Mouse (Mus musculus) skeletal muscle tissue, adult 2 months (tissue): Measurements from ENCODE around the gene 9830107B12Rik.
A peak's percentile ranks its signal among the peaks of the same experiment; 100 is the strongest.
"Not testable (repeated sequence)": the region's sequence is repeated elsewhere in the genome, so short reads cannot be mapped to it uniquely, and the experiment has no call there.

ENCODE experiments used
- DNase-seq: peaks from one replicate; pipeline ENCODE4 v3.0.0-alpha.2; 2012; ENCODE audit warnings: low read depth, low spot score

9830107B12Rik gene

DNA sequence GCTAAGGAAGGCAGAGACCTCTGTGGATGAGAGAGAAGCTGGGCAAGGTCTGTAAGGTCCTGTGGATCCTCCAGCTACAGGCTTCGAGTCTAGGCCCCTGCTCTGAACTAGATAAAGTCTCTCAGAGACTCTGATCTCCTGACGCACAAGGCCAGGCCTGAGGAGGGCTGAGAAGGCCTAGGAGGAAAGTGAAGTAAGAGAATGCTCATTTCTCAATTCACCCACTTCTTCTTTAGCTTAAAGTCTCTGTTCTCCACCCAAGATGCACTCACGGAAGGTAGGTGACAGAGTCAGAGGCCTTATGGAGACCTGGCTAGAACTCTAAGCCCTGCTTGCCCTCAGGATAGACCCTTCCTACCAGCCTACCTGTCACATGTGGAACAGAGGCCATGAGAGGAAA is at the start of gene 9830107B12Rik:
Gene 9830107B12Rik, minus strand, starts transcription at position 149 of the 400 bp plus-strand sequence.
- DNase-seq = no peak

DNA sequence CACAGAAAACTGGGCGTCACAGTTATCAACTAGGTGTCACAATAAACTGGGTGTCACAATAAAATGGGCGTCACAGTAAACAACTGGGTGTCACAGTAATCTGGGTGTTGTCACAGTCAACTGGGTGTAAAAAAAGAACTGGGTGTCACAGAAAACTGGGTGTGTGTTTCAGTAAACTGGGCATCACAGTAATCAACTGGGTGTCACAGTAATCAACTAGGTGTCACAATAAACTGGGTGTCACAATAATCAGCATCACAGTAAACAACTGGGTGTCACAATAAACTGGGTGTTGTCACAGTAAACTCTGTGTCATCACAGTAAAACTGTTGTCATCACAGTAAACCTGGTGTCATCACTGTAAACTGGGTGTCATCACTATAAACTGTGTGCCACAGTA is 46.3 kb upstream of the 9830107B12Rik start:
- no peak for DNase-seq

DNA sequence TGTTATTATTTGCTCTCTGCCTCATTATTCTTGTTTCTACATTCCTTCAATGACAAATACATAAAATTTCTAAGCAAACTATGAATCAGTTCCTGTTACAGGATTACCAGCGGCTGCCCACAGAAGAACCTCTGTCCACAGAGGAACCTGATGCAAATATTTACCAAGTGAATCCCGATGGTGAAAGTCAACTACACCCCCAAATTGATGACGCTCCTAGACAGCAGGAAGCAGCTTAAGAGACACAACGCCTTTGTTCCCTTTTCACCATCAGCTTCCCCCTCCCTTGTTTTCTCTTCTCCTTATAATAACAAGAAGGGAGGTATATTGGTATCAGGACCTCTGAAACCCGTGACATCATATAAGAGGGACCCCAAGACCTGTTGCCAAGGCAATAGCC is 39.2 kb upstream of the 9830107B12Rik start:
- DNase-seq = peak; percentile 2

DNA sequence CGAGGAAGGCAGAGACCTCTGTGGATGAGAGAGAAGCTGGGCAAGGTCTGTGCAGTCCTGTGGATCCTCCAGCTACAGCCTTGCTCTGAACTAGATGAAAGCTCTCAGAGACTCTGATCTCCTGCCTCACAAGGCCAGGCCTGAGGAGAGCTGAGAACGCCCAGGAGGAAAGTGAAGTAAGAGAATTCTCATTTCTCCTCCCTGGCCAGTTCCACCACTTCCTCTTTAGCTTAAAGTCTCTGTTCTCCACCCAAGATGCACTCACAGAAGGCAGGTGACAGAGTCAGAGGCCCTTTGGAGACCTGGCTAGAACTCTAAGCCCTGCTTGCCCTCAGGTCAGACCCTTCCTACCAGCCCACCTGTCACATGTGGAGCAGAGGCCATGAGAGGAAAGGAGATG is 21.0 kb upstream of the 9830107B12Rik start, which contains the start of gene A530064D06Rik:
Gene A530064D06Rik, minus strand, starts transcription at position 173 of the 400 bp plus-strand sequence.
- DNase-seq = not testable (repeated sequence)

DNA sequence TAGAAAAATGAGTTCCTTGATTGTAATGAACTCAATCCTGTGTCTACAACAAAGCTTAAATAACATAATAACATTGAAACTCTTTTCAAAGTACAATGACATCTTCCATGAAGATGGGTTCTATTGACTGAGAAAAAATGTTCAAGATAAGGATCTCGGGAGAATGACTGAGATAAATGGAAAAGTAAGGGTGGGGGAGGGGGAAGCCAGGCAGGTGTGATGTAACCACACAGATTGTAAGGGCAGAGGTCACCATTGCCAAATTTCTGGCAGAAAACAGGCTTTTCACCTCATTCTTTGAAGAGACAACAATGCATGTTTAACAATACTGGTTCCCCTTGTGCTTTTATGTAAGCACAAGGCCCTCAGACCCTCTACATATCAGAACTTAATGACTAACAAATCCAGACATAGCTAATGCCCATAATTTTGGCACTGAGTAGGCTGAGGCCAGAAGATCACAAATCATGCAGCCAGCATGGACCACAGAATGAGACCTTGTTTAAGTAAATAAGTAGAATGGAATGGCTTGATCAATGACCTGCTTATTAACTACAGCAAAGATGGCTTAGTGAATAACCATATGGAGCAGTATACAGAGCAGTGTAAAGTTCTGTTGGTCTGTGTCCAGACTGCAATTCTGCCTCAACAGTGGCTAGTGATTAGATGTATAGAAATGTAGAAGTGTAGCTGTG is 11.5 kb upstream of the 9830107B12Rik start:
- DNase-seq = no peak

DNA sequence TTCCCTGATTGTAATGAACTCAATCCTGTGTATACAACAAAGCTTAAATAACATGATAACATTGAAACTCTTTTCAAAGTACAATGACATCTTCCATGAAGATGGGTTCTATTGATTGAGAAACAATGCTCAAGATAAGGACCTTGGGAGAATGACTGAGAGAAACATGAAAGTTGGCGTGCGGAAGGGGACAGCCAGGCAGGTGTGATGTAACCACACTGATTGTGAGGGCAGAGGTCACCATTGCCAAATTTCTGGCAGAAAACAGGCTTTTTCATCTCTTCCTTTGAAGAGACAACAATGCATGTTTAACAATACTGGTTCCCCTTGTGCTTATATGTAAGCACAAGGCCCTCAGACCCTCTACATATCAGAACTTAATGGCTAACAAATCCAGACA is 13.3 kb downstream of the 9830107B12Rik start:
- DNase-seq = no peak

DNA sequence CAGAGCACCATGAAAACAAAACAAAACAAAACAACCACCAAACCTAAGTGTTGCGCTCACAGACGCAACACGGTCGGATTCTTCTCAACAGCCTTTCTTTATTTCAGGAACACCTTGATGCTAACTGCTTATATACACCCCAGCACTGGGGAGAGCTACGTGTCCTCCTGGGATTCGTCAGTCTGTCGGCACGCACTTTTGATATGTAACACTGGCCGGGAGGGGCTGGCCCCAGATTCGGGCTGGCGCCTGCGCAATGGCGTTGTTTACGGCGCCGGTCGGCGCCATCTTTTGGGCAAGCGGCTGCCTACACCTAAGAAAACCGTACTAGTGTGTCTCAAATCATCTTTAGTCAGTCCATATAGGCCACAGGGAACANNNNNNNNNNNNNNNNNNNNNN is 25.6 kb downstream of the 9830107B12Rik start:
- no peak for DNase-seq

DNA sequence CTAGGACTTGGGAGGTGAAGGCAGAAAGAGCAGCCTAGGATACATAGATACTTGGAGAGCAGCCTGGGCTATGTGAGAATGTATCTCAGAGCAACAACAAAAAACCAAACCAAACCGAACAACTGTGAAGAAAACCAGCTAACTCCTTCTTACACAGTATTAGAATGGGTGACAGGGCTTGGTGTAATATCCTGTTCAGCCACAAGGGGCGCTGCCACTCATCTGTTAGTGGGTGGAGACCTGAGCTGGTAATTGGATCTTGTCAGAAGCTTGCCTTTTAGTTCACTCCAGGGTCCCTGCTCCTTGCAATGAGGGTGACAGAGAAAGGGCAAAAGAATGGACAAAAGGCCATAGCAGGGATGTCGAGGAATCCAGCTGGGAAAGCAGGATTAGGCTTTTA is 26.4 kb downstream of the 9830107B12Rik start:
- peak; percentile 38 for DNase-seq

DNA sequence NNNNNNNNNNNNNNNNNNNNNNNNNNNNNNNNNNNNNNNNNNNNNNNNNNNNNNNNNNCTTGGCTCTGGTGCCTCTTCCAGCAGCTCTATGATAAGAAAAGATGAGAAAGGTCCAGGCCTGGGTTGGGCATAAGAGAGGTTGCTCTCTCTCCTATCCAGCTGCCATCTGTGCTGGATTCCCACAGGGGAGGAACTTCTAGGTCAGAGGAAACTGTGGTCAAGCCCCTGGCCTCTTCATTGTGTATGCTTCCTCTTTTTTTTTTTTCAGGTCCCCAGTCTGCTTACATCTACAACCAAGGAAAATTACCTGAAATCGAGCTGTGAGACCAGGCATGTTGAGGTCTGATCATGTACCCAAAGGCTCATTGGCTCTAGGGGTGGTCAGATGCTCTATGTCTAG is 27.5 kb downstream of the 9830107B12Rik start:
- DNase-seq = no peak

DNA sequence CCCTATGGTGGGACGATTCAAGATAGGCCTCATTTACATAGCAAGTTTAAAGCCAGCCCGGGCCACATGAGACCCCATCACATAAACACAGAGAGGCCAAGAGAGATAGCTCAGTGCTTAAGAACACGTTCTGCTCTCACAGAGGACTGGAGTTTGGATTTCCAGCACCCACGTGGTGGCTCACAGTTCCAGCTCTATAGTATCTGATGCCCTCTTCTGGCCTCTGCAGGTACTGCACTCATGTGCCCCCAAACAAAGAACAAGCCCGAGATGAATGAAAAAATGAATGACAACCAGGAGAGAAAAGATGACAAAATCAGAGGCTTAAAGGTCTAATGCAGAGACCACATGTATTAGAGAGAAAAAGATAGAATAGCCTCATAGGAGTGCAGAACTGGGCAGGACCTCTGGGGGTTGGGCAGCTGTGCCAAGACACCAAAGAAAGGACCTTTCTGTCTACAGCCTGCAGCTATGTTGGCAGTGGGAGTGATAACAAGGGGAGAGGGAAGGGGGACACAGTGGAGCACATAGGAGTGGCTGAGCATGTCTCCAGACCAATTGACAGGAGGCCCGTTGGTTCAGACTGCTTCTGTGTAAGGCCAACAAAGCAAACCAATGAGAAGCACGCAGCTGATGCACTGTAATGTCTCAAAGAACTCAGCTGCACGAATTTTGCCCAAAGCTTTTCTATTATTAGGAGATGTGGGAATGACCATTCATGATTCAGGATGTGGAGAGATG is 35.4 kb downstream of the 9830107B12Rik start:
- DNase-seq = no peak

DNA sequence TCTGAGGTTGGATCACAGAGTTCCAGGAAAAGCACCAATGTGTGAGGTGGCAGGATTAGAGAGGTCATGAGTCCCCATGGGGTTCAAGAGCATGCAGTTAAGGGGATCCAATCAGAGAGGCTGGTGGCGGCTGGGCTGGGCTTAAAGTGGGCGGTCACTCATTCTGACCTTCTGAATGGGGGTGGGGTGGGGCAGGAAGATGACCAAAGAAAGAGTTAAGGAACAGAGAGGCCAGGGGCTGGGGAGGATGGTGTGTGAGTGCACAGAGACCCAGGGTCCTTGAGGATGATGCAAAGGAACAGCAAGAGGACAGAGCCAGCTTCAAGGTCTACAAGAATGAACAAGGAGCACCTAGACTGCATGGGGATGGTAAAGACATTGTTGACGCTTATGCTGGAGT is 37.5 kb downstream of the 9830107B12Rik start:
- DNase-seq = no peak

DNA sequence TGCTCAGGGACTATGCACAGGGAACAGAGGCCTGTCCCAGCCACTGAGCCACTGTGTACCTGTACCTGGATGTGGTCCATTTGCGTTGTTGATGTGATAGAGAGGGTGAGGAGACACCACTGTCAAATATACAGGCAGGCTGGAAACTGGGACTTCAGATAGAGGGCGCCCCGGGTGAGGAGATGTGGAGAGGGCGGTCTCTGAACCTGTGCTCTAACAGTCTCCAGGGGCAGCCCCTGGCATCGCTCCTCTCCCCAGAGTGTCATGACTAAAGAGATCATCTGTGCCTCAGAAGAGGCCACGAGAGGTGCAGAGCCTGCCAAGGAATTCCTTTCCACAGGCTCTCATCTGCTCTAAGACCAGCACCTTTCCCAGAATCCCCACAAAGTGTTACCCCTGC is 38.2 kb downstream of the 9830107B12Rik start:
- DNase-seq = no peak

DNA sequence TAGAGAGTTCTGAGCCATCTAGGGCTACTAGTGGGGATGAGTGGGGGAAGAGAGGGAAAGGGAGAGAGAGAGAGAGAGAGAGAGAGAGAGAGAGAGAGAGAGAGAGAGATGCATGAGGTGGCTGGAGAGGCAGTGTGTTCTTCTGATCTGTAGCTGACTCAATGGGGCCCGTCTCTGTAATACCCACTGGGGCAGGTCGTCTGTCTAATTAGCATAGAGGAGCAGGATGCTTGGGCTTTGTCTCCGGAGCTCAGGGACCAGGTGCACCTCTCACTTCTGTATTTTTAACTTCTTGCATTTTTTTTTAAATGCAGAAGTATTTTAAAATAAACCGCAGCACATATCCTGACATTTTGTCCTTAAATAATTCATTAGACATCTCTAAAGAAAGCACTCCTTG is 38.7 kb downstream of the 9830107B12Rik start:
- no peak for DNase-seq

DNA sequence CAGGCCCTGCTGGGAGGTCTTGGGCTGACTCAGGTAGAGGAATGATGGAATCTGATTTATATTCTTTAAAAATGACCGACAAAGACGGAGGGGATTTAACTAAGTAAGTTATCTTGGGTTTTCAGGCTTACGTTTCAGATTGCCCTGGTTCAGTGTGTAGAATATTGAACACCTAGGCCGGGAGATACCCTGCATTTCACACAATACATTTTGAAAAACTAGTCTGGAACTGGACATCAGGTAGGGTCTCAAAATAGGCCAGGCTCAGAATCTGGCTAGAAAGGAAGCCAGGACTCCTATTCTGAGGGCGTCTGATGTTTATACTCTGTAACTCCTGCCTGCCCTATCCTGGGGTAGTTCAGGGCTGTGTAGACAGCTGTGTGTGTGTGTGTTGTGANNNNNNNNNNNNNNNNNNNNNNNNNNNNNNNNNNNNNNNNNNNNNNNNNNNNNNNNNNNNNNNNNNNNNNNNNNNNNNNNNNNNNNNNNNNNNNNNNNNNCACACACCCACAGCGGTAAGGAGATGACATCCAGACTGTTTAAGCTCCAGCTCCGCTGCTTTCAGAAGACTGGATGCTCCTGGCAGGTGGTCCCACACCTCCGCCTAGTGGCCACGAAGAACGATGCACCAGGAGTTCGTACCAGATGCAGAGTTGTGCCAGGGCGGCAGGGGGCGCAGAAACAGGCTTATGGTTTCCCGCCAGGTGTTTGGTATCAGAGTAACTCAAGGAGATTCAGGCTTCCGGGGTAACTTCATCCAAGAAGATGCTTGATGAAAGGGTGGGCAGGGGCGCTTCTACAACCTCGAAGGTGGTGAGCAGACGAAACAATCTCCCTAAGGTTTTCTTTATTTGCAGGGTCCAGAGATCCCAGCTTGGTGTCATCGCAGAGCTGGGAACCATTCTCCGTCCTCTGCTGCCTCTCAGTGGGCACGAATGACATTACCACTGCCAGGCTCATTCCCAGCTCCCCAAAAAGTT is 45.3 kb downstream of the 9830107B12Rik start:
- DNase-seq = peak; percentile 77

DNA sequence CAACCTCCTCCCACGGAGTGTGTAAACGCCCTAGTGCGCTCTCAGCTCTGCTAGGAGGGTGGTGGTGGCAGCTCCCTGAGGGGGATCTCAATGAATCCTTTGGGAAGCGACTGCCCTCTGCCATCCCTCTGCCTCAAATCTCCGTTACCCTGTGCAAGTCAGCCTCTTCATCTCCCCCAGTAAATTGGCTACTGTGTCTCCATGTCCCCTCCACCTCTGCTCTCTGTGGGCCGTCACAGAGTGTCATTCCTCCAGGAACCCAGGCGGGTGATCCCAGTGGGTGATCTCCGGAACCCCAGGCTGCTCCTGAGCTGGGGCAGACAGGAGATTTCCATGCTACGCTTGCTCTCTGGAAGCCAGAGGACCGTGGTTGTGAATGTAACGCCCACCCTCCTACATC is 46.8 kb downstream of the 9830107B12Rik start:
- no peak for DNase-seq

DNA sequence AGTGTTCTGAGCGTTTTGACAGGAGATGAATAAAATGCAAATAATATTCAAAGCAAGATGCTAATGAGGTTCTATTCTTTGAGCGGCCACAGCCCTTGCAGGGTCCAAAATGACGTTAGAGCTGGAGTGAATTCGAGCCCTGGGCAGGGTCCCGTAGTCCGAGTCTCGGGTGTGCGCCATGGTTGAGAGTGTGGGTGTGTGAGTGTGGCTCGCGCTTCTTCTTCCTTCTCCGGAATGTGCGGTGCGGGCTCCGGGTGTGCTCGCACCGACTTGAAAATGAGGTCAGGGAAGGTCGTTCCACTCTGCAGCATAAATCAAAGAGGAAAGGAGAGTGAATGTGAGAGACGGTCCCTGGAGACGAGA is 47.6 kb downstream of the 9830107B12Rik start:
- DNase-seq = no peak

DNA sequence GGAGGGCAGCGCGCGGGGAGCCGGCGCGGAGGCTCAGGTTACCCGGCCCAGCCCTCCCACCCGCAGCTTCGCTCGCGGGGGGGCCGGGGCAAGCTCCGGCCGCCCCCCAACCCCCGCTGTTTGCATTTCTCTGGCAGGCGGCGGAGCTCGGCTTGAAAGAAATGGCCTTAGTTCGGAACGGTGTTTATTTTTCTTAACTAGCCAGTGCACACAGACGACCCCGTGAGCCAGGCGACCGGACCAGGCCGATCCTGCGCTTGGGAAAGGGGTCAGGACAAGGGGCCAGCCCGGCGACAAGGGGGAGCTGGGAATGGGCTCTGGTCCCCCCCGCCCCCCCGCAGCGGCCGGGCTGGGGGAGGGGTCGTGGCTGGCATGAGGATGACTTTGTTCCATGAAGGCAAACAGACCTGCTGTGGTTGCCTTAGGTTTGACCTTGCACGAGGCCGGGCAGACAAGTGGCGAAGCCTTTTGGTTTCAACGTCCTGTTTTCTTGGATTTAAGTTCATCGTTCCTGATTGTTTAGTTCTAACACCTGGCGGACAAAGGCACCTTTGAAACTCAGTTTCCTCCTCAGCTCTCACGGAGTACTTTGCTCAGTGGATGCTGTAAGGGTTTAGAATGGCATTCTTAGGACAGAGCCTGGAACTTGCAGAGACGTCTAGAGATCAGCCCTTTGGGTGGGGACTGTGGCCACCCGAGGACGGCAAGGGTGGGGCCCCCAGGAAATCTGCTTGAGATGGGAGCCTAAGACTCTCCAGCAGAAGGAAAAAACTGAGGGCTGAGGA is 48.1 kb downstream of the 9830107B12Rik start:
- DNase-seq = no peak

DNA sequence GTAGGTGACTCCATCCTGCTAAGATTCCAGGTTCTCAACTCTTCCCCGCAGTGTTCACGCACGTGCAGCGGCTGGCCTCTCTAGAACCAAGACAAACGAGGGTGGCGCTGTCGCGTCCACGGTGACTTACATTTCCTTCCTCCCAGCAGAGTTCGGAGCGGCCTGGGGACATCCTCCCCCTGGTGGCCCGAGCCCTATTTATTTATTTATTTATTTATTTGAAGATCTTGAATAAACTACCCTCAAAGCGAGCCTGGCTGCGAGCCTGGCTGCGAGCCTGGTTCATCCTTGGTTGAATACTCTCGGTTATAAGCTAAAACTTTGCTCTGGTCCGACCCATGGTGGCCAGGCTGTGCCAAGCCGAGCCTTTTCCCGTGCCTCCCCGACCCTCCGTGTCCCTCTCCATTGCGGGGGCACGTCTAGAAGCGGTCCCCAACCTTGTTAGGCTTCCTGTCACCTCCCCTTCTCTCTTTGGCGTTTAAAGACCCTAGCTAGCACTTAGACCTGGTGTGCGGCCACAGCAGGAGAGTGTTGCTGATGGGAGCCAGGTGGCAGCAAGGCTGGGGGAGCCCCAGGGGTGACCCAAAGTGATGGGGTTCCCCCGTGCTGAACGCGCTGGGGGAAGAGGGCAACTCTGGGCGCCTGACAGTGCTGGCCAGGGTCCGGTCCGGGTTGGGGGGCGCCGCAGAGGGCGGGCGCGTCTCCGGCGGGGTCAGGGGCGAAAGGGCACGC is 48.9 kb downstream of the 9830107B12Rik start:
- no peak for DNase-seq

DNA sequence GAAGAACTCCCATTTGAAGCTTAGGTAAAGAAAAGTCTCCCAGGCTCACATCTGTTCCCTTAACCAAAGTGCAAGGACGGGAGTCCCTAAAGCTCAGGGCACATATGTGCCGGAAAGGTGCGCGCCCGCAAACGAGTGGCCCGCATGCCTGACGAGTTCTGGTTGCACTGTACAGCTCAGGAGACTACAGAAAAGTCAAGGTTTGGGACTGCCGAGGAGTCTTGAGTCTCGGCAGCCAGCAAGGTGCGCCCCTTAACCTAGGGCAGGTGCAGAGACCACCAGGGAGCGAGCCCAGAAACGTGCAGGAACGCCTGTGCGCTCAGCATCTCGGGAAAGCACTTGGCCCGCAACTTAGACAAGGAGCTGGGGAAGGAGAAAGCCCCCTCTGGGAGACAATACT is 49.7 kb downstream of the 9830107B12Rik start:
- DNase-seq = no peak

DNA sequence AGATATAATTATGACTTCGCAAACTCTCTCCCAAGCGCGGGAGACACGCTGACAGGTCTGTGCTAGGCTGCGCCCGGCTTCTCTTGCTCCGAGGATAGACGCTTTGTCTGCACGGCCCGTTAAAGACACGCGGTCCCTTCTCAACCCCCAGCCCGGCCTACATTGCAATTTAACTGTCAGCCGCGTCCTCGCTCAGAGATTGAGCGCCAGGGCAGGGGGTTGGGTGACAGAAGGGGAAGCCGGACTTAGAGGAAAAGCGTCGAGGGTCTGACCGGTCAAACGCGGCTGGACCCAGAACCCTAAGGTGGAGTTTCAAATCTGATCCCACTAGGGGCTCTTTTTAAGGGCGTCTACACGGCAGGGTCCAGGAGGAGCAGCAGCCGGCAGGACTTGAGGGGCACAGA is 50.3 kb downstream of the 9830107B12Rik start:
- DNase-seq = no peak
